Mouse (Mus musculus): ENCODE data around the gene Scrn3. TPM values are rescaled to one million over a fixed set of nuclear protein-coding genes. Genes with fewer than 3 reads are reported as not detected.
A peak's percentile ranks its signal among the peaks of the same experiment; 100 is the strongest.

Scrn3 gene
- 19.9 TPM for polyA plus RNA-seq (2021)

- POLR2A ChIA-PET = interaction anchor here (0.6 to 1.3 kb wide), 3 partner anchors 12 to 237 kb away, joined by 3 to 5 read pairs (median 4); no protein-coding TSS in a partner anchor
- TF ChIP-seq CTCF (IDR thresholded peaks at IDR 0.05) = no peak
- no peaks in the 10 kb centered on the region for H3K27me3 ChIP-seq
- in situ Hi-C loops (cut with MboI; ENCODE audit: low pct_unique_long_range_greater_than_20kb) = no loop called here
- DNase-seq (ENCODE audit: low read depth, low spot score) = peak; percentile 78
- ATAC-seq = peak; percentile 92
- CTCF ChIA-PET = interaction anchor here (1.6 kb wide), 1 partner anchor 26 kb away, joined by 4 read pairs; no protein-coding TSS in a partner anchor
Observed at GRCm38 (mm10) chr2:73312152-73313116, at the start of gene Scrn3, which contains the start of gene Cir1. TSS of gene Scrn3 (plus strand) at chr2:73312601. TSS of gene Cir1 (minus strand) at chr2:73312701.

GRCm38 (mm10) chr2:73263172-73263765 is 49.1 kb upstream of the Scrn3 start:
- peaks cover 19% of the 10 kb centered on the region for H3K27me3 ChIP-seq
- in situ Hi-C loops (cut with MboI; ENCODE audit: low pct_unique_long_range_greater_than_20kb) = no loop called here
- ChIA-PET CTCF (interaction anchor here (2.0 kb wide), 1 partner anchor 15 kb away, joined by 4 read pairs; no protein-coding TSS in a partner anchor), POLR2A (interaction anchor here (0.5 to 0.7 kb wide), 3 partner anchors 10 to 638 kb away, joined by 3 read pairs; no protein-coding TSS in a partner anchor)
- DNase-seq (ENCODE audit: low read depth, low spot score) = no peak
- TF ChIP-seq CTCF (IDR thresholded peaks at IDR 0.05) = no peak
- no peak for ATAC-seq

GRCm38 (mm10) chr2:73263794-73264610 is 48.4 kb upstream of the Scrn3 start:
- CTCF ChIA-PET = interaction anchor here (2.0 kb wide), 1 partner anchor 14 kb away, joined by 4 read pairs; no protein-coding TSS in a partner anchor
- ATAC-seq (no peak), DNase-seq (ENCODE audit: low read depth, low spot score) (no peak)
- POLR2A ChIA-PET = interaction anchor here (0.5 to 0.7 kb wide), 3 partner anchors 10 to 639 kb away, joined by 3 to 4 read pairs (median 3); no protein-coding TSS in a partner anchor
- peaks cover 23% of the 10 kb centered on the region for H3K27me3 ChIP-seq
- in situ Hi-C loops (cut with MboI; ENCODE audit: low pct_unique_long_range_greater_than_20kb) = no loop called here
- no peak for TF ChIP-seq CTCF (IDR thresholded peaks at IDR 0.05)

- ChIA-PET CTCF (interaction anchor here (2.0 kb wide), 1 partner anchor 14 kb away, joined by 4 read pairs; no protein-coding TSS in a partner anchor), POLR2A (interaction anchor here (0.5 kb wide), 1 partner anchor 15 kb away, joined by 4 read pairs; no protein-coding TSS in a partner anchor)
- no peak for DNase-seq (ENCODE audit: low read depth, low spot score)
- TF ChIP-seq CTCF (IDR thresholded peaks at IDR 0.05) = no peak
- no peak for ATAC-seq
- peaks cover 20% of the 10 kb centered on the region for H3K27me3 ChIP-seq
- in situ Hi-C loops (cut with MboI; ENCODE audit: low pct_unique_long_range_greater_than_20kb) = no loop called here
Observed at GRCm38 (mm10) chr2:73264611-73265195, 47.7 kb upstream of the Scrn3 start.

- ChIA-PET POLR2A (no interaction called here), CTCF (no interaction called here)
- no peak for TF ChIP-seq CTCF (IDR thresholded peaks at IDR 0.05)
- no peak for DNase-seq (ENCODE audit: low read depth, low spot score)
- H3K27me3 ChIP-seq = peaks cover 27% of the 10 kb centered on the region
- no peak for ATAC-seq
- in situ Hi-C loops (cut with MboI; ENCODE audit: low pct_unique_long_range_greater_than_20kb) = no loop called here
Observed at GRCm38 (mm10) chr2:73266011-73266410, 46.4 kb upstream of the Scrn3 start.

GRCm38 (mm10) chr2:73266623-73267022 is 45.8 kb upstream of the Scrn3 start:
- no peak for DNase-seq (ENCODE audit: low read depth, low spot score)
- H3K27me3 ChIP-seq = peaks cover 33% of the 10 kb centered on the region
- TF ChIP-seq CTCF (IDR thresholded peaks at IDR 0.05) = no peak
- ChIA-PET CTCF (no interaction called here), POLR2A (no interaction called here)
- no peak for ATAC-seq
- in situ Hi-C loops (cut with MboI; ENCODE audit: low pct_unique_long_range_greater_than_20kb) = no loop called here

GRCm38 (mm10) chr2:73267231-73267630 is 45.2 kb upstream of the Scrn3 start:
- no peak for TF ChIP-seq CTCF (IDR thresholded peaks at IDR 0.05)

GRCm38 (mm10) chr2:73267818-73268217 is 44.6 kb upstream of the Scrn3 start:
- no peak for TF ChIP-seq CTCF (IDR thresholded peaks at IDR 0.05)
- CTCF ChIA-PET = no interaction called here
- POLR2A ChIA-PET = no interaction called here
- in situ Hi-C loops (cut with MboI; ENCODE audit: low pct_unique_long_range_greater_than_20kb) = no loop called here
- peaks cover 44% of the 10 kb centered on the region for H3K27me3 ChIP-seq
- ATAC-seq = no peak
- no peak for DNase-seq (ENCODE audit: low read depth, low spot score)

More at GRCm38 (mm10) chr2:73267231-73267630, 45.2 kb upstream of the Scrn3 start:
- CTCF ChIA-PET = no interaction called here
- in situ Hi-C loops (cut with MboI; ENCODE audit: low pct_unique_long_range_greater_than_20kb) = no loop called here
- no peak for ATAC-seq
- DNase-seq (ENCODE audit: low read depth, low spot score) = no peak
- H3K27me3 ChIP-seq = peaks cover 38% of the 10 kb centered on the region
- POLR2A ChIA-PET = no interaction called here

GRCm38 (mm10) chr2:73268281-73268680 is 44.1 kb upstream of the Scrn3 start:
- in situ Hi-C loops (cut with MboI; ENCODE audit: low pct_unique_long_range_greater_than_20kb) = no loop called here
- ATAC-seq (no peak), DNase-seq (ENCODE audit: low read depth, low spot score) (no peak)
- peaks cover 47% of the 10 kb centered on the region for H3K27me3 ChIP-seq
- ChIA-PET POLR2A (no interaction called here), CTCF (no interaction called here)
- no peak for TF ChIP-seq CTCF (IDR thresholded peaks at IDR 0.05)
